Mouse (Mus musculus): ENCODE measurements at regions not wholly inside any gene's neighbourhood (a gene's known extent, or its start where the extent isn't known, plus 50 kb on each side); places are given as distances from the start of the nearest gene placed in this dataset.

DNA sequence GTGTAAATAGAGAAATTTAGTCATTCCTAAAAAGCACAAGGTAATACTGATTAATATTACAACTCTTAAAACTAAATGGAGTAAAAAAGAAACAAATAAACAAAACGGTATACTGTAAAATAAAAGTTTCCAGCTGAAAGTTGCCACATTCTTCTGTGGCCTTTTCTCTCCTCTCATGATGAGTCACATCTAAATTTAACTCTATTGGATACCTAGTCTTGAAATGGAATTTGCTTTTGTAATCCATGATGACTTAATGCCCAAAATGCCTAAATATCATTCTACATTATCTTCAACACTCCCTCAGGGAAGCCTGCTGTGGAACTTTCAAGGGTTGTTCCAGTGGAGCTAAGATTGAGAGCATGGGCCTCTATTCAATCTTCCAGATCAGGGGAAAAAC, 1298.5 kb upstream of the Dsel start:
- H3K9me3 ChIP-seq (ENCODE audit: low read length), result no peaks in the 10 kb centered on the region
- H3K4me3 ChIP-seq (replicated peaks; ENCODE audit: low read length), result no peak overlapping the region
- H3K27me3 ChIP-seq (ENCODE audit: insufficient read depth, low read length), result no peaks in the 10 kb centered on the region
- no peaks in the 10 kb centered on the region for H3K4me1 ChIP-seq (replicated peaks; ENCODE audit: low read depth, low read length)
- TF ChIP-seq CTCF (conservative IDR thresholded peaks at IDR 0.05; ENCODE audit: low read length), result no peak
- TF ChIP-seq NANOG (IDR thresholded peaks at IDR 0.05; ENCODE audit: borderline replicate concordance, low read length), result no peak
- no peak for TF ChIP-seq POU5F1 (IDR thresholded peaks at IDR 0.05; ENCODE audit: borderline replicate concordance, low read length)
- H3K36me3 ChIP-seq (ENCODE audit: insufficient read depth, low read length), result no peaks in the 10 kb centered on the region
